Comparison of ENCODE assay signal across 8 mouse cellular contexts in genomic region chr11:100711783-100712615, GRCm38 (mm10). TPM values are rescaled to one million over a fixed set of nuclear protein-coding genes. Genes with fewer than 3 reads are reported as not detected.
DNase-seq lines count a peak whose midpoint lies in the region; ATAC-seq and TF ChIP-seq lines count a peak whose summit lies in the region.

Kat2a (minus strand) TSS chr11:100712465.

- peak within 1 kb of the TSS; percentile 64 for H3K4me2 ChIP-seq in forebrain, embryonic 12.5 days
- H3K4me2 ChIP-seq in heart, postnatal 0 days (ENCODE audit: low read depth, low read length): peak within 1 kb of the TSS; percentile 91

- TF ChIP-seq CTCF in ES-Bruce4 (IDR thresholded peaks at IDR 0.05; ENCODE audit: low read depth, low read length): no peak
- TF ChIP-seq CTCF in heart, postnatal 0 days (IDR thresholded peaks at IDR 0.05; ENCODE audit: low read depth): no peak

- peak; percentile 64 for DNase-seq in c-Kit-positive CD71-positive TER-119-negative erythroid progenitor cells, embryonic 14.5 days (ENCODE audit: low read depth)
- peak; percentile 73 for DNase-seq in heart, postnatal 0 days (ENCODE audit: low spot score)
- peak; percentile 90 to 94 for DNase-seq in kidney, postnatal 4 days
- peak; percentile 79 to 87 for DNase-seq in lung, adult 18-20 months
- peak; percentile 76 for DNase-seq in ovary, adult 18-20 months (ENCODE audit: low spot score)
- peak; percentile 50 to 70 for DNase-seq in thymus, postnatal 10 days (ENCODE audit: low spot score in 2 of 2)

- no peak for TF ChIP-seq POLR2A in ES-Bruce4 (IDR thresholded peaks at IDR 0.05; ENCODE audit: insufficient read depth, low read length)

- 2% methylated on average over 48 of the region's 48 CpGs for WGBS in forebrain, embryonic 12.5 days
- whole genome bisulfite sequencing in heart, postnatal 0 days: 3% methylated on average over 48 of the region's 48 CpGs

- no peaks in the 10 kb centered on the region for H3K9me3 ChIP-seq in ES-Bruce4 (replicated peaks; ENCODE audit: control insufficient read depth, insufficient read depth, low read length, poor library complexity, severe bottlenecking)
- no peaks in the 10 kb centered on the region for H3K9me3 ChIP-seq in forebrain, embryonic 12.5 days
- H3K9me3 ChIP-seq in heart, postnatal 0 days (replicated peaks; ENCODE audit: control insufficient read depth, low read length): no peaks in the 10 kb centered on the region

- peak within 1 kb of the TSS; percentile 95 for H3K27ac ChIP-seq in ES-Bruce4 (ENCODE audit: insufficient read depth, low read length)
- H3K27ac ChIP-seq in forebrain, embryonic 12.5 days: peak within 1 kb of the TSS; percentile 59
- peak within 1 kb of the TSS; percentile 46; the same call in 1 of the 2 replicates for H3K27ac ChIP-seq in heart, postnatal 0 days (ENCODE audit: low read depth)

- TF ChIP-seq EP300 in ES-Bruce4 (IDR thresholded peaks at IDR 0.05; ENCODE audit: insufficient read depth, low read depth, low read length): no peak
- TF ChIP-seq EP300 in heart, postnatal 0 days (IDR thresholded peaks at IDR 0.05; ENCODE audit: low read depth): no peak

- ATAC-seq in forebrain, embryonic 12.5 days (ENCODE audit: low FRiP score): peak; percentile 94
- ATAC-seq in heart, postnatal 0 days (ENCODE audit: insufficient read depth, low read depth): peak; percentile 87

- H3K4me3 ChIP-seq in ES-Bruce4 (ENCODE audit: low read depth, low read length): peak within 1 kb of the TSS; percentile 82
- H3K4me3 ChIP-seq in forebrain, embryonic 12.5 days (replicated peaks): peak within 1 kb of the TSS; percentile 94
- H3K4me3 ChIP-seq in heart, postnatal 0 days (ENCODE audit: low read depth, low read length): peak within 1 kb of the TSS; percentile 76

- H3K27me3 ChIP-seq in ES-Bruce4 (ENCODE audit: control insufficient read depth, insufficient read depth, low read length, poor library complexity, severe bottlenecking): no peaks in the 10 kb centered on the region
- no peaks in the 10 kb centered on the region; the same call in 1 of the 2 replicates for H3K27me3 ChIP-seq in forebrain, embryonic 12.5 days
- H3K27me3 ChIP-seq in heart, postnatal 0 days (ENCODE audit: control insufficient read depth, insufficient read depth, low read length): no peaks in the 10 kb centered on the region

- peaks cover 43% of the 10 kb centered on the region for H3K36me3 ChIP-seq in ES-Bruce4 (ENCODE audit: control insufficient read depth, insufficient read depth, low read length, poor library complexity, severe bottlenecking)
- H3K36me3 ChIP-seq in forebrain, embryonic 12.5 days (replicated peaks): peaks cover 53% of the 10 kb centered on the region
- peaks cover 44% of the 10 kb centered on the region for H3K36me3 ChIP-seq in heart, postnatal 0 days (replicated peaks; ENCODE audit: control insufficient read depth, insufficient read depth, low read length)

- peaks cover 4% of the 10 kb centered on the region for H3K4me1 ChIP-seq in ES-Bruce4 (ENCODE audit: control insufficient read depth, insufficient read depth, low read length)
- H3K4me1 ChIP-seq in forebrain, embryonic 12.5 days: peaks cover 27% of the 10 kb centered on the region
- peaks cover 15% of the 10 kb centered on the region for H3K4me1 ChIP-seq in heart, postnatal 0 days (ENCODE audit: control insufficient read depth, insufficient read depth)

- peak within 1 kb of the TSS; percentile 95 for H3K9ac ChIP-seq in ES-Bruce4 (ENCODE audit: low read depth, poor library complexity, severe bottlenecking)
- peak within 1 kb of the TSS; percentile 92 for H3K9ac ChIP-seq in forebrain, embryonic 12.5 days
- peak within 1 kb of the TSS; percentile 73 for H3K9ac ChIP-seq in heart, postnatal 0 days (replicated peaks; ENCODE audit: low read depth, low read length)

RNA-seq across cellular contexts. Expression of gene Kat2a, which starts in this region (rescaled TPM):
- polyA plus RNA-seq in ES-Bruce4 (2011; ENCODE audit: insufficient read depth, insufficient read length, low read depth, missing spikeins): 61.3 and 63.1 TPM in 2 replicates
- polyA plus RNA-seq in forebrain, embryonic 12.5 days (2016; fragmentation: Nextera tagmentation; extraction: Ambion mirVana): 65.2 and 65.7 TPM in 2 replicates
- 15.2 and 17.6 TPM in 2 replicates for total RNA-seq in heart, postnatal 0 days (2014; rRNA removed; ENCODE audit: low replicate concordance)
- polyA plus RNA-seq in heart, postnatal 0 days (2015; fragmentation: Nextera tagmentation; extraction: Ambion mirVana): 15.8 and 16.1 TPM in 2 replicates

Comparison
In these comparisons a context has a peak if more than half of its experiments do, and no peak if none do; other contexts are left out.
1. Peak in every context shown above with its lines: DNase-seq, ATAC-seq, H3K4me3 ChIP-seq and H3K27ac ChIP-seq.